Mouse (Mus musculus): ENCODE results near the gene Angptl2. TPM values are rescaled to one million over a fixed set of nuclear protein-coding genes. Genes with fewer than 3 reads are reported as not detected.
A peak's percentile ranks its signal among the peaks of the same experiment; 100 is the strongest.

Angptl2 gene
- polyA plus RNA-seq (2015; fragmentation: Nextera tagmentation; extraction: Ambion mirVana) = 3.5 and 5.6 TPM in 2 replicates

GRCm38 (mm10) chr2:33215700-33216509, at the start of gene Angptl2:
TSS of gene Angptl2 (plus strand) at chr2:33216069.
- H3K9me3 ChIP-seq (replicated peaks; ENCODE audit: control insufficient read depth, low read length) = no peaks in the 10 kb centered on the region
- peaks cover 9% of the 10 kb centered on the region for H3K4me1 ChIP-seq (ENCODE audit: control insufficient read depth, low read depth, low read length)
- peak within 1 kb of the TSS; percentile 48 for H3K27ac ChIP-seq (ENCODE audit: low read length)
- H3K36me3 ChIP-seq (ENCODE audit: control insufficient read depth, insufficient read depth) = no peaks in the 10 kb centered on the region
- no peaks in the 10 kb centered on the region for H3K27me3 ChIP-seq (ENCODE audit: control insufficient read depth, insufficient read depth, low read depth, low read length)
- peak within 1 kb of the TSS; percentile 43 for H3K4me3 ChIP-seq (ENCODE audit: low read depth, low read length)
- H3K9ac ChIP-seq (ENCODE audit: low read depth, low read length) = peak within 1 kb of the TSS; percentile 15; the same call in 1 of the 2 replicates
- ATAC-seq (ENCODE audit: low read depth) = peak; percentile 79
- 5% methylated on average over 22 of the region's 22 CpGs for WGBS (ENCODE audit: insufficient replicate concordance)
- peak within 1 kb of the TSS; percentile 47 for H3K4me2 ChIP-seq (ENCODE audit: low read depth, low read length)

- no peaks in the 10 kb centered on the region for H3K27me3 ChIP-seq (ENCODE audit: control insufficient read depth, insufficient read depth, low read depth, low read length)
- H3K4me1 ChIP-seq (ENCODE audit: control insufficient read depth, low read depth, low read length) = no peaks in the 10 kb centered on the region
- no peak overlapping the region for H3K9ac ChIP-seq (ENCODE audit: low read depth, low read length)
- ATAC-seq (ENCODE audit: low read depth) = no peak
- no peaks in the 10 kb centered on the region for H3K9me3 ChIP-seq (replicated peaks; ENCODE audit: control insufficient read depth, low read length)
- H3K36me3 ChIP-seq (ENCODE audit: control insufficient read depth, insufficient read depth) = no peaks in the 10 kb centered on the region
- no peak overlapping the region for H3K4me3 ChIP-seq (ENCODE audit: low read depth, low read length)
- WGBS (ENCODE audit: insufficient replicate concordance) = 52% methylated on average over 3 of the region's 3 CpGs
- no peak overlapping the region for H3K27ac ChIP-seq (ENCODE audit: low read length)
- no peak overlapping the region for H3K4me2 ChIP-seq (ENCODE audit: low read depth, low read length)
Measured at GRCm38 (mm10) chr2:33167060-33167459, 48.8 kb upstream of the Angptl2 start.

GRCm38 (mm10) chr2:33169445-33169844, 46.4 kb upstream of the Angptl2 start:
- no peak overlapping the region for H3K4me2 ChIP-seq (ENCODE audit: low read depth, low read length)
- WGBS (ENCODE audit: insufficient replicate concordance) = 60% methylated on average over 6 of the region's 6 CpGs
- no peaks in the 10 kb centered on the region for H3K4me1 ChIP-seq (ENCODE audit: control insufficient read depth, low read depth, low read length)
- H3K9me3 ChIP-seq (replicated peaks; ENCODE audit: control insufficient read depth, low read length) = no peaks in the 10 kb centered on the region
- ATAC-seq (ENCODE audit: low read depth) = no peak
- H3K27me3 ChIP-seq (ENCODE audit: control insufficient read depth, insufficient read depth, low read depth, low read length) = no peaks in the 10 kb centered on the region
- no peaks in the 10 kb centered on the region for H3K36me3 ChIP-seq (ENCODE audit: control insufficient read depth, insufficient read depth)
- no peak overlapping the region for H3K9ac ChIP-seq (ENCODE audit: low read depth, low read length)
- H3K27ac ChIP-seq (ENCODE audit: low read length) = no peak overlapping the region
- no peak overlapping the region for H3K4me3 ChIP-seq (ENCODE audit: low read depth, low read length)

DNA sequence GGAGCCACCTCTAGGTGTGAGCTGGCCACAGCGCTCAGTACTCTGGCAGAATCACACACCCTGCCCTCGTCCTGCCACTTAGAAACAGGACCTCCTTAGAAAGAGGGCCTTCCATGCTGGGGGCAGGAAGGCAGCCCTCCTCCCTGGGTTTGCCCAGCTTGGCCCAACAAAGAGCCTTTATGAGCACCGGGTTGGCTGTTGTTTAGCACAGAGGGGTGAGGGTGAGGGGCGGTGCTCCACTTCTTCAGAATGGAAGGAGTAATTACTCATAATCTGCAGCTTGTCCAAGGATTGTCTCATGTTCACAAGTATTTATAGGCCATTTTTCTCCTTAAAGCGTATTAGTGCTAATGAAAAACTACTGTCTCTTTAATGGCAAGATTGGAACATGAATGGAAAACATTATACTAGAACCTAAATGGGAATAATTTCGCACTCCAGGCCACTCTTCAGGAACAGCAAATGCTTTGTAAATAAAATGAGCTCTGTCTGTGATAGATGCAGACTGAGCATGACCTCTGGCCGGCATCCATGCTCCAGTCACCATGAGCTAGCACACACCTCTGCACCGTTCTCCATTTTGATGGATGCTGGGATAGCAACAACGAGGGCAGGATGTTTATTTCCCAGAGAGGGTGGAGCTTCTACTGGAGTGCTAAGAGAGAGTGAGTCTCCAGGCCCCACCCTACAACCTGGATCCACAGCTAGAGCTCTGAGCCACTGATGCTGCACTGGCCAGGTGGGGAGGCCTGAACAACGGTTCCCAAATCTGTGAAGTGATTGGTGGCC, 44.9 kb upstream of the Angptl2 start:
- no peak overlapping the region for H3K4me3 ChIP-seq (ENCODE audit: low read depth, low read length)
- H3K4me1 ChIP-seq (ENCODE audit: control insufficient read depth, low read depth, low read length) = no peaks in the 10 kb centered on the region
- H3K4me2 ChIP-seq (ENCODE audit: low read depth, low read length) = no peak overlapping the region
- H3K27me3 ChIP-seq (ENCODE audit: control insufficient read depth, insufficient read depth, low read depth, low read length) = no peaks in the 10 kb centered on the region
- no peak overlapping the region for H3K9ac ChIP-seq (ENCODE audit: low read depth, low read length)
- WGBS (ENCODE audit: insufficient replicate concordance) = 69% methylated on average over 10 of the region's 10 CpGs
- no peak for ATAC-seq (ENCODE audit: low read depth)
- no peaks in the 10 kb centered on the region for H3K9me3 ChIP-seq (replicated peaks; ENCODE audit: control insufficient read depth, low read length)
- no peaks in the 10 kb centered on the region for H3K36me3 ChIP-seq (ENCODE audit: control insufficient read depth, insufficient read depth)
- no peak overlapping the region for H3K27ac ChIP-seq (ENCODE audit: low read length)

GRCm38 (mm10) chr2:33173126-33173525, 42.7 kb upstream of the Angptl2 start:
- no peak overlapping the region for H3K9ac ChIP-seq (ENCODE audit: low read depth, low read length)
- no peak for ATAC-seq (ENCODE audit: low read depth)
- H3K4me1 ChIP-seq (ENCODE audit: control insufficient read depth, low read depth, low read length) = no peaks in the 10 kb centered on the region; the same call in 1 of the 2 replicates
- H3K36me3 ChIP-seq (ENCODE audit: control insufficient read depth, insufficient read depth) = no peaks in the 10 kb centered on the region
- H3K27ac ChIP-seq (ENCODE audit: low read length) = no peak overlapping the region
- H3K27me3 ChIP-seq (ENCODE audit: control insufficient read depth, insufficient read depth, low read depth, low read length) = no peaks in the 10 kb centered on the region
- H3K9me3 ChIP-seq (replicated peaks; ENCODE audit: control insufficient read depth, low read length) = no peaks in the 10 kb centered on the region
- H3K4me2 ChIP-seq (ENCODE audit: low read depth, low read length) = no peak overlapping the region
- WGBS (ENCODE audit: insufficient replicate concordance) = 44% methylated on average over 10 of the region's 10 CpGs
- no peak overlapping the region for H3K4me3 ChIP-seq (ENCODE audit: low read depth, low read length)

GRCm38 (mm10) chr2:33173686-33174085, 42.2 kb upstream of the Angptl2 start:
- Histone ChIP-seq H3K9ac (ENCODE audit: low read depth, low read length) (no peak overlapping the region), H3K4me1 (ENCODE audit: control insufficient read depth, low read depth, low read length) (no peaks in the 10 kb centered on the region; the same call in 1 of the 2 replicates), H3K27ac (ENCODE audit: low read length) (no peak overlapping the region), H3K4me2 (ENCODE audit: low read depth, low read length) (no peak overlapping the region), H3K27me3 (ENCODE audit: control insufficient read depth, insufficient read depth, low read depth, low read length) (no peaks in the 10 kb centered on the region), H3K36me3 (ENCODE audit: control insufficient read depth, insufficient read depth) (no peaks in the 10 kb centered on the region), H3K9me3 (replicated peaks; ENCODE audit: control insufficient read depth, low read length) (no peaks in the 10 kb centered on the region), H3K4me3 (ENCODE audit: low read depth, low read length) (no peak overlapping the region)
- WGBS (ENCODE audit: insufficient replicate concordance) = 76% methylated on average over 7 of the region's 7 CpGs
- ATAC-seq (ENCODE audit: low read depth) = no peak

DNA sequence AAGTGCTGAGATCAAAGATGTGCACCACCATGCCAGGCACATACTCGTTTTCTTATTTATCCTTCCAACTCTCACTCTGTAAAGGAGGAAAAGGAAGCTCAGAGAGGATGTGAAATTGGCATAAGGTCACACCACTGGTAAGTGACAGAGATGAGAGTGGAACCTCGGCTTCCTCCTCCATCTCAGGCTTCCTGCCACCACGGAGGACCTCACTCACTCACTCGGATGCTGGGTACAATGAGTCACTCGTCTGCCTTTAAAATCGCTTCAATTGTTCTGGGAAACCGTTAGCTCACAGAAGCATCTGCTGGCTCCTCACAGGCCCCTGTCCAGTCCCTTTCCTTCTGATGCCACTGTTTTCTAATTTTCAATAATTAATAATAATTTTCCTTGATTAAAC, 39.4 kb upstream of the Angptl2 start:
- no peak for ATAC-seq (ENCODE audit: low read depth)
- no peak overlapping the region for H3K27ac ChIP-seq (ENCODE audit: low read length)
- WGBS (ENCODE audit: insufficient replicate concordance) = 14% methylated on average over 7 of the region's 7 CpGs

GRCm38 (mm10) chr2:33176921-33177320, 38.9 kb upstream of the Angptl2 start:
- Histone ChIP-seq H3K4me3 (ENCODE audit: low read depth, low read length) (no peak overlapping the region), H3K9me3 (replicated peaks; ENCODE audit: control insufficient read depth, low read length) (no peaks in the 10 kb centered on the region), H3K4me2 (ENCODE audit: low read depth, low read length) (no peak overlapping the region), H3K4me1 (ENCODE audit: control insufficient read depth, low read depth, low read length) (no peaks in the 10 kb centered on the region; the same call in 1 of the 2 replicates), H3K36me3 (ENCODE audit: control insufficient read depth, insufficient read depth) (no peaks in the 10 kb centered on the region), H3K27me3 (ENCODE audit: control insufficient read depth, insufficient read depth, low read depth, low read length) (no peaks in the 10 kb centered on the region), H3K27ac (ENCODE audit: low read length) (no peak overlapping the region), H3K9ac (ENCODE audit: low read depth, low read length) (no peak overlapping the region)
- WGBS (ENCODE audit: insufficient replicate concordance) = 53% methylated on average over 2 of the region's 2 CpGs
- no peak for ATAC-seq (ENCODE audit: low read depth)

More for the DNA sequence above, 39.4 kb upstream of the Angptl2 start:
- H3K4me1 ChIP-seq (ENCODE audit: control insufficient read depth, low read depth, low read length) = no peaks in the 10 kb centered on the region; the same call in 1 of the 2 replicates
- H3K4me2 ChIP-seq (ENCODE audit: low read depth, low read length) = no peak overlapping the region
- no peak overlapping the region for H3K9ac ChIP-seq (ENCODE audit: low read depth, low read length)
- no peaks in the 10 kb centered on the region for H3K27me3 ChIP-seq (ENCODE audit: control insufficient read depth, insufficient read depth, low read depth, low read length)
- no peaks in the 10 kb centered on the region for H3K36me3 ChIP-seq (ENCODE audit: control insufficient read depth, insufficient read depth)
- H3K9me3 ChIP-seq (replicated peaks; ENCODE audit: control insufficient read depth, low read length) = no peaks in the 10 kb centered on the region
- H3K4me3 ChIP-seq (ENCODE audit: low read depth, low read length) = no peak overlapping the region
